Mouse (Mus musculus) stomach, adult 2 months (tissue): Measurements from ENCODE around the gene Jazf1. TPM values are rescaled to one million over a fixed set of nuclear protein-coding genes. Genes with fewer than 3 reads are reported as not detected.

Experiments
- polyA plus RNA-seq: library from polyadenylated mRNA; depleted of rRNA; stranded (reverse); fragments of >200 nt; gene quantifications from 2 replicates; pipeline ENCODE4 v1.2.3, GENCODE M21; 2012; rRNA removed

Jazf1 gene
- polyA plus RNA-seq, result 0.47 and 0.84 TPM in 2 replicates

DNA sequence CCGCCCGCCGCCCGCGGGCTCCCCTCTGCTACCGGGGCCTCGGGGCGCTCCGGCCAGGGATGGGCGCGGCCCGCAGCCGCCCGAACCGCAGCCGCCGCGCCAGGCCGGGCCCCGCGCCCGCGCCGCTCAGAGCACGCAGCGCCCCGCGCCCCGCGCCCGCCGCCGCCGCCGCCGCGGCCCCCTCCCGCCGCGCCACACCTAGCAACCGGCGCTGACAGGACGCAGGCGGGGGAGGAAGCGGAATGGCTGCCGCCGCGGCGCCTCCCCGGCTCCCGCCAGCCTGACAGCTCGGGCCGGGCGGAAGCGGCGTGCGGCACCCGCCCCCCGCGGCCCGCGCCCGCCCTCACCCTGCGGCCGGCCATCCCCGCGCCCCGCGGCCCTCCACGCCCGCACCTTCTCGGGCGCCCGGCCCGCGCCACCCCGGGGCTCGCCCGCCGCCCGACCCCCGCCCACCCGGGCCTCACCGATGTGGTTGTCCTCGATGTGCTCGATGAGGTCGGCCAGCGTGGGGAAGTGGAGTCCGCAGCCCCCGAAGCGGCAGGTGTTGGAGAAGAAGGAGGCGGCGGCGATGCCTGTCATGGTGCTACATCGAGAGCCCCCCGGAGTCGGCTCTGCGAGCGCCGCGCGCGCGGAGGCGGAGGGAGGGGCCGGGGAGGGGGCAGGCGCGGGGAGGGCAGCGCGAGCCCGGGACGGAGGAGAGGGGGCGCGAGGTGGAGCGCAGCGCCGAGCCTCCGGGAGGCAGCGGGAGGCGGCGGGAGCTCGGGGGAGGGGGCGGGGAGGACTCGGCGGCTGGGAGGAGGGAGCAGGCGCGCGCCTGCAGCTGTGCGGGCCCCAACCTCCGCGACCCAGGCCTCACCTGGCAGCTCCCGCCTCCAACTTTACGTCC lies at the start of gene Jazf1:
Jazf1 (minus strand) TSS at position 643 of the 886 bp plus-strand sequence.

Other genes starting within 250 kb of the Jazf1 start
- gene Creb5, start 218.6 kb upstream of the Jazf1 start, polyA plus RNA-seq, result 0.92 and 1.2 TPM in 2 replicates